9 mouse cellular contexts compared by ENCODE assay signal in the genomic region with DNA sequence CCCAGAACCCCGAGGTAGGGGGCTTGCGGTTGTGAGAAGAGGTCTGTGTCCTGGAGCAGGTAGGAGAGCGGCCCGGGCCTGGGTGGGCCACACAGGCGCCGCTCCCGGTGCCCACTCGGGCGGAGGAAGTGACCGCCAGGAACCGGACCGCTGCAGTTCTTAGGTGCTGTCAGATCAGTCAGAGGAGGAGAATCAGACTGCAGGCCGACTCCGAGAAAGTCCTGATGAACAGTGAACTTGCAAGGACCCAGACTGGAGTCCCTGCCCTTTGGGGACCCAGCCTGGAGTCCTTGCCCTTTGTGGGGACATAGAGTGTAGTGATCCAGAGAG. TPM values are rescaled to one million over a fixed set of nuclear protein-coding genes. Genes with fewer than 3 reads are reported as not detected.
DNase-seq lines count a peak whose midpoint lies in the region; ATAC-seq and TF ChIP-seq lines count a peak whose summit lies in the region.
"Had no signal": no experiment of that assay in that cellular context is flagged by ENCODE, and none has a peak within 500 bp of the region (broad histone marks: within the 10 kb centered on the region; RNA-seq: fewer than 3 reads in every experiment).

No protein-coding gene starts in this region.

- no peaks in the 10 kb centered on the region for H3K27me3 ChIP-seq in heart, embryonic 15.5 days
- H3K27me3 ChIP-seq in MEL (ENCODE audit: control insufficient read depth in 1 of 2, insufficient read depth in 2 of 2, low read length in 2 of 2): peaks cover 0 to 2% of the 10 kb centered on the region in 2 experiments; a peak in 3 of 4 replicates
- H3K27me3 ChIP-seq in forebrain, embryonic 12.5 days: 0 out of 2 replicates have a peak, but pooled peaks cover 5% of the 10 kb centered on the region
- no peaks in the 10 kb centered on the region for H3K27me3 ChIP-seq in limb, embryonic 13.5 days
- H3K27me3 ChIP-seq in cerebellum, adult 2 months (ENCODE audit: control insufficient read depth, insufficient read depth, low read length): no peaks in the 10 kb centered on the region

- 0 out of 2 replicates have a peak, but pooled peaks have one; percentile 28 for ATAC-seq in heart, embryonic 15.5 days (replicated peaks; ENCODE audit: insufficient number of reproducible peaks, insufficient read depth, low FRiP score, low read depth)
- peak; percentile 72 for ATAC-seq in forebrain, embryonic 12.5 days (ENCODE audit: low FRiP score)
- no peak for ATAC-seq in limb, embryonic 13.5 days (ENCODE audit: low FRiP score, low read depth)

- peak overlapping the region; percentile 86 for H3K4me2 ChIP-seq in heart, embryonic 15.5 days
- H3K4me2 ChIP-seq in forebrain, embryonic 12.5 days: peak overlapping the region; percentile 64
- peak overlapping the region; percentile 71 for H3K4me2 ChIP-seq in limb, embryonic 13.5 days (replicated peaks)

- TF ChIP-seq POLR2A in MEL (IDR thresholded peaks at IDR 0.05; ENCODE audit: control insufficient read depth in 1 of 2, insufficient read depth in 1 of 2, low read depth in 1 of 2, low read length in 2 of 2, poor library complexity in 1 of 2): no peak
- TF ChIP-seq POLR2A in olfactory bulb, adult 2 months (IDR thresholded peaks at IDR 0.05; ENCODE audit: insufficient read depth, low read depth, low read length): no peak; the same call in 1 of the 2 replicates
- TF ChIP-seq POLR2A in cerebellum, adult 2 months (IDR thresholded peaks at IDR 0.05; ENCODE audit: borderline replicate concordance, insufficient read depth, low read length): no peak

- H3K27ac ChIP-seq in heart, embryonic 15.5 days: peak overlapping the region; percentile 54
- no peak overlapping the region for H3K27ac ChIP-seq in MEL (ENCODE audit: control insufficient read depth, low read depth, low read length)
- H3K27ac ChIP-seq in forebrain, embryonic 12.5 days: peak overlapping the region; percentile 57; the same call in 1 of the 2 replicates
- H3K27ac ChIP-seq in limb, embryonic 13.5 days: no peak overlapping the region
- no peak overlapping the region for H3K27ac ChIP-seq in olfactory bulb, adult 2 months (ENCODE audit: insufficient read depth, low read depth, low read length)
- no peak overlapping the region for H3K27ac ChIP-seq in cerebellum, adult 2 months (ENCODE audit: insufficient read depth, low read length)
- H3K27ac ChIP-seq: macrophage had no signal

- H3K9ac ChIP-seq in heart, embryonic 15.5 days: peak overlapping the region; percentile 84
- H3K9ac ChIP-seq in MEL (ENCODE audit: control insufficient read depth, low read depth, low read length, poor library complexity, severe bottlenecking): peak overlapping the region; percentile 63
- H3K9ac ChIP-seq in forebrain, embryonic 12.5 days: peak overlapping the region; percentile 76
- H3K9ac ChIP-seq in limb, embryonic 13.5 days: peak overlapping the region; percentile 85

- H3K36me3 ChIP-seq in heart, embryonic 15.5 days: no peaks in the 10 kb centered on the region
- H3K36me3 ChIP-seq in MEL (ENCODE audit: control insufficient read depth in 1 of 2, insufficient read depth in 2 of 2, low read length in 2 of 2): peaks cover 0 to 3% of the 10 kb centered on the region in 2 experiments; a peak in 1 of 4 replicates
- H3K36me3 ChIP-seq in forebrain, embryonic 12.5 days (replicated peaks): no peaks in the 10 kb centered on the region
- H3K36me3 ChIP-seq in limb, embryonic 13.5 days: no peaks in the 10 kb centered on the region

- no peak for DNase-seq in heart, adult 18-20 months
- peak; percentile 30 for DNase-seq in MEL (ENCODE audit: low read depth, low spot score)
- no peak for DNase-seq in cerebellum, adult 2 months
- DNase-seq in urinary bladder, adult 2 months (ENCODE audit: low spot score): no peak

- TF ChIP-seq RAD21 in MEL (IDR thresholded peaks at IDR 0.05; ENCODE audit: low read depth, low read length): no peak

- H3K4me1 ChIP-seq in heart, embryonic 15.5 days (replicated peaks): peaks cover 5% of the 10 kb centered on the region; the same call in 1 of the 2 replicates
- peaks cover 0 to 16% of the 10 kb centered on the region in 2 experiments; a peak in 2 of 4 replicates for H3K4me1 ChIP-seq in MEL (ENCODE audit: control insufficient read depth in 1 of 2, insufficient read depth in 2 of 2, low read length in 2 of 2)
- peaks cover 30% of the 10 kb centered on the region for H3K4me1 ChIP-seq in forebrain, embryonic 12.5 days
- peaks cover 18% of the 10 kb centered on the region for H3K4me1 ChIP-seq in limb, embryonic 13.5 days
- peaks cover 10% of the 10 kb centered on the region for H3K4me1 ChIP-seq in olfactory bulb, adult 2 months (ENCODE audit: control insufficient read depth, insufficient read depth, low read length)
- peaks cover 3% of the 10 kb centered on the region; the same call in 1 of the 2 replicates for H3K4me1 ChIP-seq in cerebellum, adult 2 months (ENCODE audit: control insufficient read depth, insufficient read depth, low read length)

- TF ChIP-seq EP300 in MEL (IDR thresholded peaks at IDR 0.05; ENCODE audit: low read depth in 1 of 2, low read length in 2 of 2): no peak

- no peaks in the 10 kb centered on the region for H3K79me2 ChIP-seq in MEL (ENCODE audit: control insufficient read depth, insufficient read depth, low read length, poor library complexity)

- H3K4me3 ChIP-seq in heart, embryonic 15.5 days: peak overlapping the region; percentile 80
- H3K4me3 ChIP-seq in MEL (ENCODE audit: control insufficient read depth in 1 of 2, insufficient read depth in 1 of 2, low read depth in 2 of 2, low read length in 2 of 2): peak overlapping the region in 1 of 2 experiments; percentile 52; a peak in 2 of 4 replicates
- peak overlapping the region; percentile 65 for H3K4me3 ChIP-seq in forebrain, embryonic 12.5 days (replicated peaks)
- H3K4me3 ChIP-seq in limb, embryonic 13.5 days: peak overlapping the region; percentile 72
- peak overlapping the region; percentile 50 for H3K4me3 ChIP-seq in olfactory bulb, adult 2 months (ENCODE audit: insufficient read depth, low read depth, low read length)
- no peak overlapping the region for H3K4me3 ChIP-seq in cerebellum, adult 2 months (replicated peaks; ENCODE audit: insufficient read depth, low read depth, low read length)

- H3K9me3 ChIP-seq in heart, embryonic 15.5 days (replicated peaks): no peaks in the 10 kb centered on the region
- H3K9me3 ChIP-seq in MEL (replicated peaks; ENCODE audit: insufficient read depth, low read length): no peaks in the 10 kb centered on the region
- H3K9me3 ChIP-seq in forebrain, embryonic 12.5 days: no peaks in the 10 kb centered on the region
- H3K9me3 ChIP-seq in limb, embryonic 13.5 days: no peaks in the 10 kb centered on the region

- no peak for TF ChIP-seq CTCF in MEL (IDR thresholded peaks at IDR 0.05 in 2 of 3, conservative IDR thresholded peaks at IDR 0.05 in 1 of 3; ENCODE audit: control insufficient read depth in 1 of 3, insufficient read depth in 1 of 3, low read depth in 2 of 3, low read length in 3 of 3, poor library complexity in 1 of 3, severe bottlenecking in 1 of 3)
- no peak for TF ChIP-seq CTCF in olfactory bulb, adult 2 months (IDR thresholded peaks at IDR 0.05; ENCODE audit: insufficient read depth, low read depth, low read length)
- TF ChIP-seq CTCF in cerebellum, adult 2 months (IDR thresholded peaks at IDR 0.05; ENCODE audit: borderline replicate concordance, insufficient read depth, low read depth, low read length): no peak

- WGBS in heart, embryonic 15.5 days: 3% methylated on average over 14 of the region's 14 CpGs
- WGBS in forebrain, embryonic 12.5 days: 7% methylated on average over 14 of the region's 14 CpGs
- WGBS in limb, embryonic 13.5 days: 6% methylated on average over 14 of the region's 14 CpGs
- WGBS in olfactory bulb, adult 2 months: 12% methylated on average over 14 of the region's 14 CpGs
- 9% methylated on average over 14 of the region's 14 CpGs for WGBS in cerebellum, adult 2 months

TF ChIP-seq in MEL, 35 proteins besides CTCF, POLR2A, EP300 and RAD21:
- TF ChIP-seq MYB (IDR thresholded peaks at IDR 0.05; ENCODE audit: low read depth, low read length): no peak
- TF ChIP-seq MAFK (IDR thresholded peaks at IDR 0.05; ENCODE audit: borderline replicate concordance, low read depth, low read length): no peak
- no peak for TF ChIP-seq USF1 (IDR thresholded peaks at IDR 0.05; ENCODE audit: low read depth, low read length)
- no peak for TF ChIP-seq CHD1 (IDR thresholded peaks at IDR 0.05; ENCODE audit: low read depth, low read length)
- no peak for TF ChIP-seq ZMIZ1 (IDR thresholded peaks at IDR 0.05; ENCODE audit: low read depth, low read length)
- TF ChIP-seq SMC3 (IDR thresholded peaks at IDR 0.05; ENCODE audit: low read depth, low read length): no peak
- TF ChIP-seq GATA1 (IDR thresholded peaks at IDR 0.05; ENCODE audit: low read depth, low read length): no peak
- no peak for TF ChIP-seq MAX (IDR thresholded peaks at IDR 0.05; ENCODE audit: low read length)
- TF ChIP-seq KAT2A (conservative IDR thresholded peaks at IDR 0.05; ENCODE audit: low read depth, low read length): no peak
- no peak for TF ChIP-seq UBTF (IDR thresholded peaks at IDR 0.05; ENCODE audit: borderline replicate concordance, insufficient read depth, low read depth, low read length)
TF ChIP-seq in MEL: peak in this region for 0.

RNA-seq across cellular contexts. Expression of a gene that starts 0.6 kb away (rescaled TPM):
- 8.1 and 10.2 TPM in 2 replicates for polyA plus RNA-seq in heart, embryonic 15.5 days (2015; fragmentation: Nextera tagmentation; extraction: Ambion mirVana)
- 10 to 100 TPM; 10.4 to 11.2 TPM for total RNA-seq in heart, adult 18-20 months (2021)
- total RNA-seq in MEL (2012; rRNA removed): not detected in 2 replicates
- polyA plus RNA-seq in MEL (2012; ENCODE audit: insufficient read depth in 1 of 2, insufficient read length in 2 of 2, low read depth in 1 of 2, low replicate concordance in 2 of 2, missing spikeins in 1 of 2): 1 to 10 TPM in 1 of 2 experiments, not detected in 1; 1.3 TPM
- polyA plus RNA-seq in forebrain, embryonic 12.5 days (2016; fragmentation: Nextera tagmentation; extraction: Ambion mirVana): 18.6 and 22.4 TPM in 2 replicates
- 19.8 and 20.7 TPM in 2 replicates for polyA plus RNA-seq in limb, embryonic 13.5 days (2015; fragmentation: Nextera tagmentation; extraction: Ambion mirVana)
- polyA plus RNA-seq in olfactory bulb, adult 2 months (2012; ENCODE audit: insufficient read depth, insufficient read length, low replicate concordance, missing spikeins): not detected in 2 replicates
- polyA plus RNA-seq in cerebellum, adult 2 months (2012; rRNA removed): 1.3 and 3.3 TPM in 2 replicates
- 2.9 and 4.0 TPM in 2 replicates for polyA plus RNA-seq in urinary bladder, adult 2 months (2012; rRNA removed)

Comparison
In these comparisons a context has a peak if more than half of its experiments do, and no peak if none do; other contexts are left out.
1. H3K27ac ChIP-seq: peak in heart, embryonic 15.5 days (single experiment) and forebrain, embryonic 12.5 days (single experiment); none in MEL (single experiment), limb, embryonic 13.5 days (single experiment), olfactory bulb, adult 2 months (single experiment) and cerebellum, adult 2 months (single experiment).
2. Peak in every context shown above with its lines, with median percentiles within 50 percentile points of each other: H3K4me2 ChIP-seq and H3K9ac ChIP-seq.